Comparison of ENCODE assay signal across 21 mouse cellular contexts in genomic region chr4:34996616-34997015, GRCm38 (mm10).
"Had no signal": no experiment of that assay in that cellular context is flagged by ENCODE, and none has a peak within 500 bp of the region (broad histone marks: within the 10 kb centered on the region; RNA-seq: fewer than 3 reads in every experiment).

No protein-coding gene starts in this region.

- H3K4me2 ChIP-seq: kidney, embryonic 15.5 days; limb, embryonic 13.5 days; liver, embryonic 13.5 days; midbrain, embryonic 11.5 days; neural tube, embryonic 12.5 days; neural tube, embryonic 15.5 days had no signal

- H3K36me3 ChIP-seq: kidney, embryonic 15.5 days; limb, embryonic 10.5 days; limb, embryonic 13.5 days; liver, embryonic 13.5 days; neural tube, embryonic 12.5 days; neural tube, embryonic 15.5 days had no signal

- H3K9ac ChIP-seq: kidney, embryonic 15.5 days; limb, embryonic 13.5 days; liver, embryonic 13.5 days; neural tube, embryonic 12.5 days; neural tube, embryonic 15.5 days had no signal

- H3K27me3 ChIP-seq: limb, embryonic 13.5 days; liver, embryonic 13.5 days; neural tube, embryonic 12.5 days; neural tube, embryonic 15.5 days had no signal

- H3K27ac ChIP-seq: kidney, embryonic 15.5 days; limb, embryonic 10.5 days; limb, embryonic 13.5 days; liver, embryonic 13.5 days; neural tube, embryonic 12.5 days; neural tube, embryonic 15.5 days had no signal

- H3K9me3 ChIP-seq: kidney, embryonic 15.5 days; limb, embryonic 10.5 days; limb, embryonic 13.5 days; liver, embryonic 13.5 days; neural tube, embryonic 12.5 days; neural tube, embryonic 15.5 days had no signal

- H3K4me3 ChIP-seq: kidney, embryonic 15.5 days; limb, embryonic 10.5 days; limb, embryonic 13.5 days; liver, embryonic 13.5 days; neural tube, embryonic 12.5 days; neural tube, embryonic 15.5 days had no signal

- DNase-seq: kidney, adult 11 months; kidney, adult 8-10 months; kidney, postnatal 10 days; kidney, postnatal 36 days; liver; liver, embryonic 13.5 days; lung, adult 2 months; lung, postnatal 14 days; lung, postnatal 4 days; midbrain, embryonic 14.5 days; right cerebral cortex, adult 18-20 months; right cerebral cortex, postnatal 14 days; right cerebral cortex, postnatal 4 days; thymus, adult 18-20 months; thymus, postnatal 36 days had no signal
